Mouse (Mus musculus): ENCODE measurements around the gene Sorl1.

DNA sequence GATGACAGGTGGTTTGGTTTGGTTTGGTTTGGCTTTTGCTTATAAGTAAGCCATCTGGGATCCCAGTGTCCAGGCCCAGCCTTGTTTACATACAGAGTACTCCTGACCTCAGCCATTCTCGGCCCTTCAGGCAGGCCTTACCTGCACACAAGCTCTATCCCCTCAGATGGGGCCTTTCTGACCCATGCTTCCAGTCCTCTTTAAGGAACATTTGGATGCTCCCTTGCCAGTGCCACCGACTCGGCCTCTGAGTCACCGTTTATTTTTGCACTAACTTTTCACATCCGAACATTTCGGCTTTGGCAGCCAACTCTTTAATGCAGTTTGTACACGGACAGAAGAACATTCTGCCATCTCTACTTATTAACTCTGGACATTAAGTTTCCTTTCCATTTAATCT lies 20.6 kb downstream of the Sorl1 start:
- no peak for TF ChIP-seq CTCF (IDR thresholded peaks at IDR 0.05; ENCODE audit: low read depth)
- TF ChIP-seq EP300 (IDR thresholded peaks at IDR 0.05; ENCODE audit: low read depth), result no peak
